Mouse (Mus musculus) CD4-positive, CD25-positive, alpha-beta regulatory T cell, adult 4 months (primary cell): ENCODE data around the gene Dnase2a. TPM values are rescaled to one million over a fixed set of nuclear protein-coding genes. Genes with fewer than 3 reads are reported as not detected.

ENCODE experiments used
- ATAC-seq: one replicate; pipeline ENCODE4 v1.8.0; 2017
- polyA plus RNA-seq, 2 experiments: library from polyadenylated mRNA; unstranded; fragments of 100-300 nt; shearing (Covaris generic); gene quantifications; one replicate each; pipeline ENCODE4 v1.2.1; 2017

Dnase2a gene
- polyA plus RNA-seq, 2 experiments from 2014 or later: 25.7 to 29.7 TPM

DNA sequence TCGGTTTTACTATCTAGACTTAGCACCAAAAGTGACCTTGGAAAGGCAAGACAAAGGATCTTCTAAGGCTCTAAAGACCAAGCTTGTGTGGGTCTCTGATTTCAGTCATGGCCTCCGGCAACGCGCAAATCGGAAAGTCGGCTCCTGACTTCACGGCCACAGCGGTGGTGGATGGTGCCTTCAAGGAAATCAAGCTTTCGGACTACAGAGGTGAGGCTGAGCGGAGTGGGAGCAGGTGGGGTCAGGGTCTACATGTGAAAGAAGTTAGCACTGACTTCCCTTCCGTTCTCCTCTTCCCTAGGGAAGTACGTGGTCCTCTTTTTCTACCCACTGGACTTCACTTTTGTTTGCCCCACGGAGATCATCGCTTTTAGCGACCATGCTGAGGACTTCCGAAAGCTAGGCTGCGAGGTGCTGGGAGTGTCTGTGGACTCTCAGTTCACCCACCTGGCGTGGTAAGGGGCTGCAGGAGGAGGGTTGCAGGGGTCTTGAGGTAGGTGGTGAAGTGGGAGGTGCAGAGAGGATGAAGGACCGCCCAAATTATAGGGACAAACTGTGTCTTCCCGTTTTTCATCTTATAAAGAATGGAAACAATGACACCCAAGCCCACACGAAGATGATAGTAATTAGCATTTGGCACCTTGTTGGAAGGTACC is 61.9 kb downstream of the Dnase2a start:
- ATAC-seq: no peak

DNA sequence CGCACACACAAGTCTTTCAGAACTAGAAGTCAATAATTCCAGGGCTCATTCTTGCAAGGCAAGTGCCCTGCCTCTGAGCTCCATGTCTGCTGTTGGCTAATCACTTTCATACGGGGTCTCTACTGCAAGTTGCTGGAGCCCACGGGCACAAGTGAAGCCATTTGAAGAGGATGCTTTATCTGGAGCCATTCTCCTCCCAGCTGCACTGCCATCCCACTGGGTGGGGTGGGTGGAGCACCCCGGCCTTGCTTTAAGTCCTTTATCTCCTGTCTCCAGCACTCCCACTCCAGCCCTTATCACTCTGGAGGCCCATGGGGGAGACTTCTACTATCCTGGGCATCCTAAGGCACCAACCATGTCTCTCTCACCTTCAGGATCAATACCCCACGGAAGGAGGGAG is 62.6 kb downstream of the Dnase2a start:
- ATAC-seq: no peak

Other genes with a start within 250 kb of the Dnase2a start
- gene Ier2, start 245.7 kb upstream of the Dnase2a start, polyA plus RNA-seq: 10 to 100 TPM; 39.5 to 42.6 TPM
- gene Trmt1, start 222.3 kb upstream of the Dnase2a start, polyA plus RNA-seq: 10 to 100 TPM; 45.0 to 60.3 TPM
- gene Nacc1, start 220.7 kb upstream of the Dnase2a start, polyA plus RNA-seq: 1 to 10 TPM; 8.1 to 9.1 TPM
- gene Lyl1, start 207.1 kb upstream of the Dnase2a start, polyA plus RNA-seq: 1 to 10 TPM; 2.0 to 2.6 TPM
- gene G430095P16Rik, start 185.6 kb upstream of the Dnase2a start, polyA plus RNA-seq: 10 to 100 TPM; 24.3 to 28.6 TPM
- 1 to 10 TPM; 2.8 to 7.2 TPM for gene Nfix, start 108.2 kb upstream of the Dnase2a start, polyA plus RNA-seq
- 1 to 10 TPM; 4.9 to 7.6 TPM for gene Dand5, start 85.7 kb upstream of the Dnase2a start, polyA plus RNA-seq
- gene Gadd45gip1, start 77.0 kb upstream of the Dnase2a start, polyA plus RNA-seq: 10 to 100 TPM; 14.3 to 16.4 TPM
- 100 to 1,000 TPM; 139 to 160 TPM for gene Rad23a, start 67.9 kb upstream of the Dnase2a start, polyA plus RNA-seq
- gene Calr, start 61.6 kb upstream of the Dnase2a start, polyA plus RNA-seq: 100 to 1,000 TPM; 250 to 281 TPM
- 100 to 1,000 TPM in 1 of 2 experiments, 10 to 100 TPM in 1; 67.4 to 122 TPM for gene Farsa, start 51.6 kb upstream of the Dnase2a start, polyA plus RNA-seq
- gene Syce2, start 36.4 kb upstream of the Dnase2a start, polyA plus RNA-seq: 1 to 10 TPM; 6.5 to 9.0 TPM
- gene Gcdh, start 14.6 kb upstream of the Dnase2a start, polyA plus RNA-seq: 10 to 100 TPM; 21.5 to 32.7 TPM
- under 1 TPM in 1 of 2 experiments, not detected in 1; 0.22 TPM for gene Klf1, start 6.6 kb upstream of the Dnase2a start, polyA plus RNA-seq
- gene Mast1, start 28.8 kb downstream of the Dnase2a start, polyA plus RNA-seq: 1 to 10 TPM; 1.2 to 1.3 TPM
- gene Rtbdn, start 38.4 kb downstream of the Dnase2a start, polyA plus RNA-seq: not detected
- not detected for gene Gm49661, start 60.9 kb downstream of the Dnase2a start, polyA plus RNA-seq
- 100 to 1,000 TPM; 213 to 298 TPM for gene Prdx2, start 61.0 kb downstream of the Dnase2a start, polyA plus RNA-seq
- gene Rnaseh2a, start 61.2 kb downstream of the Dnase2a start, polyA plus RNA-seq: 100 to 1,000 TPM in 1 of 2 experiments, 10 to 100 TPM in 1; 78.9 to 109 TPM
- 10 to 100 TPM; 18.9 to 29.4 TPM for gene Junb, start 70.2 kb downstream of the Dnase2a start, polyA plus RNA-seq
- 1 to 10 TPM; 4.2 to 5.6 TPM for gene Hook2, start 82.0 kb downstream of the Dnase2a start, polyA plus RNA-seq
- not detected for gene Best2, start 106.0 kb downstream of the Dnase2a start, polyA plus RNA-seq
- gene Asna1, start 116.7 kb downstream of the Dnase2a start, polyA plus RNA-seq: 10 to 100 TPM; 53.8 to 73.8 TPM
- gene Trir, start 118.3 kb downstream of the Dnase2a start, polyA plus RNA-seq: 10 to 100 TPM; 15.5 to 28.1 TPM
- 10 to 100 TPM; 15.0 to 30.1 TPM for gene Tnpo2, start 128.4 kb downstream of the Dnase2a start, polyA plus RNA-seq
- 1 to 10 TPM; 3.2 to 4.9 TPM for gene Fbxw9, start 151.5 kb downstream of the Dnase2a start, polyA plus RNA-seq
- 1 to 10 TPM; 1.1 to 3.6 TPM for gene Gm5741, start 159.4 kb downstream of the Dnase2a start, polyA plus RNA-seq
- 10 to 100 TPM; 42.7 to 45.0 TPM for gene Dhps, start 163.2 kb downstream of the Dnase2a start, polyA plus RNA-seq
- gene Wdr83os, start 172.2 kb downstream of the Dnase2a start, polyA plus RNA-seq: 100 to 1,000 TPM; 130 to 136 TPM
- gene Wdr83, start 172.7 kb downstream of the Dnase2a start, polyA plus RNA-seq: 10 to 100 TPM; 41.0 to 56.0 TPM
- 100 to 1,000 TPM in 1 of 2 experiments, 10 to 100 TPM in 1; 98.3 to 117 TPM for gene Man2b1, start 174.7 kb downstream of the Dnase2a start, polyA plus RNA-seq
- not detected for gene Zfp791, start 214.5 kb downstream of the Dnase2a start, polyA plus RNA-seq
- gene Cks1brt, start 243.4 kb downstream of the Dnase2a start, polyA plus RNA-seq: not detected